Mouse (Mus musculus) left cerebral cortex, adult 2 months (tissue): ENCODE measurements at regions not wholly inside any gene's neighbourhood (a gene's known extent, or its start where the extent isn't known, plus 50 kb on each side); places are given as distances from the start of the nearest gene placed in this dataset.

ENCODE experiments used
- DNase-seq, 2 experiments: peaks; one replicate each; pipeline ENCODE4 v3.0.0; 2021 to 2022; ENCODE audit warnings: low spot score in 2 of 2, mixed read lengths in 1 of 2; ENCODE audit errors: extremely low spot score in 1 of 2
- H3K27ac ChIP-seq: fragments of 200-600 bp; 2 replicates; pipeline ENCODE4 v1.8.1; 2022
- H3K4me3 ChIP-seq: fragments of 200-600 bp; 2 replicates; pipeline ENCODE4 v1.8.1; 2022
- CTCF ChIP-seq: fragments of 200-600 bp; IDR thresholded peaks from 2 replicates; pipeline ENCODE4 v1.8.1; 2022; ENCODE audit warnings: antibody characterized with exemption, mild to moderate bottlenecking, moderate library complexity
- intact Hi-C: fragments of 180-260 bp; cut with DNase I; formaldehyde crosslinking; loops from one replicate; pipeline ENCODE4 v1.15.1; 2025

DNA sequence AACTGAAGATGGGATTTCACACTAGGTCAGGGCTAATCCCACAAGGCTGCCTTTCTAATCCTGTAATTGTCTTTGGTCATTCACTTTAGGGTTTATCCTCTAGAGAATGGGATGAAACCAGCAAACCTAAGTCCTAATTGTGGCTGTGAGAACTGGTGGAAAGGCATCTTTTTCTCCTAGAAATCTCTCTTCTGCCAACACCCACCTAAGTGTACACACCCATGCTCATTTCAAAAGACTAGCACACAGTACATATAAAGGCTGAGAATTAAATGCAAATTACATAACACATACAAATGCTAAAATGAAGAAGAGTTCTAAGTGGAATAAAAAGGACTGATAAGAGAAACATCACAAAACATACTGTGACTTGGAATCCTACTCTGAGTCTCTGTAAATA, 579.5 kb downstream of the Eepd1 start:
- TF ChIP-seq CTCF: no peak
- Histone ChIP-seq H3K4me3 (no peak overlapping the region), H3K27ac (peak overlapping the region; percentile 47; the same call in 1 of the 2 replicates)
- DNase-seq: no peak
- intact Hi-C loops: loop anchor here (5.0 to 10.0 kb wide), 2 partner anchors 164 to 574 kb away; no protein-coding TSS in a partner anchor

DNA sequence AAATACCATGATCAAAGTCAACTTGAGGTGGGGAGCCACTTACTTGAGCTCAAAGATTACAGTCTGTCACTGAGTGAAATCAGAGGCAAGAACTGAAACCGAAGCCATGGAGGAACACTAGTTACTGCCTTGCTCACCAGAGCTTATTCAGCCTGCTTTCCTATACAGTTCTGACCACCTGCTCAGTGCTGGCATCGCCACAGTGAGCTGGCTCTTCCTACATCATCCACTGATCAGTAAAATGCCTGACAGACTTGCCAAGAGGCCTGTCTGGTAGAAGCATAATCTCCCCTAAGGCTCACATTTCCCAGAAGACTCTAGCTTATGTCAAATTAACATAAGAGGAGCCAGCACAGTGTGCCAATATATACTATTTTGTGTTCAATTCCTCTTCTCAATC, 595.7 kb downstream of the Eepd1 start:
- Histone ChIP-seq H3K4me3 (no peak overlapping the region), H3K27ac (no peak overlapping the region)
- DNase-seq: no peak
- TF ChIP-seq CTCF: no peak
- intact Hi-C loops: no loop called here

GRCm38 (mm10) chr9:26086524-26086923, 605.2 kb downstream of the Eepd1 start:
- Histone ChIP-seq H3K4me3 (no peak overlapping the region), H3K27ac (no peak overlapping the region)
- DNase-seq: no peak
- no peak for TF ChIP-seq CTCF
- intact Hi-C loops: no loop called here

DNA sequence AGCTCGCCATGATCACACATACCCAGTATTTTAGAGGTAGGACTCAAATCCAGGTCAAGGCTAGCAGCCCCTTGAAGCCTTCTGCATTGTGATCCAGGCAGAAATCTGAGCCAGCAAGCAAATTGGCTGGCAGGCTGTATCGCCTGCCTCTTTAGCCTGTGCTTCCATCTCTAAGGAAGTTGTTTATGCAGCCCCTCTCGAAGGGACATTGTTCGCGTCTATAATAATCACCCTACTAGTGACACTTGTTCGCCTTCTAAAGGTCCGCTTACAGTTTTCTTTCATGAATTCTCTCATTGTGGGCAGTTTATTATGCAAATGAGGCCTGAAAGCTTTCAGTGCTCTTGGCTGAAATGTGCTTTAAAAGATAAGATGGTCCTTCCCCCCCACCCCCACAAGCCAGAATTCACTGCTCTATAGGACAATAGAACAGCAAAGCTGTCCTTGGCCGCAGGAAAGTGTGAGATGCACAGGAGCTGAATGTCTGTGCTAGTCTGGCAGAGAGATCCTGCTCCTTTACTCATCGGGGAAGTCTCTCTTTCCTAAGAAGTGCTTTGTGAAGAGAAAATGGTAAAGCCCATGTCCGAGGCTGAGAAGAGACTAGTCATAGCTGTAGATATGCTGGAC, 610.8 kb downstream of the Eepd1 start:
- intact Hi-C loops: no loop called here
- no peak for DNase-seq
- no peak overlapping the region for H3K4me3 ChIP-seq
- H3K27ac ChIP-seq: no peak overlapping the region
- TF ChIP-seq CTCF: no peak

- intact Hi-C loops: no loop called here
- no peak for DNase-seq
- Histone ChIP-seq H3K27ac (no peak overlapping the region), H3K4me3 (no peak overlapping the region)
- TF ChIP-seq CTCF: no peak
Measured at GRCm38 (mm10) chr9:26104136-26104535, 622.8 kb downstream of the Eepd1 start.

DNA sequence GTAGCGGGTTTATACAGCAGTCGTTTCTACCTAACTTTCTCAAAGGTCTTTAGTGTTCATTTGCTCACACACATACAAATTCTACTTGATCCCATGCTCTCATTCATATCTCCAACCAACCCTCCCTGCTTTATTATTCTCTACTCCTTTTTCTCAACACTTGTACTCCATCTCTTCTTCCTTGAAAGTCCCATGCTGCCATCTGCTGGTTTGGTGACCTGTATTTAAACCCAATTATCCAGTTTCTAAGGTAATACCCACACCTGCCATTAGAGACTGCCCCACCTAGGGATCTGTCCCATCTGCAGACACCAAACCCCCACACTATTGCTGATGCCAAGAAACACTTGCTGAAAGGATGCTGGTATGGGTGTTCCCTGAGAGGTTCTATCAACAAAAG, 611.5 kb upstream of the B3gat1 start:
- intact Hi-C loops: loop anchor here (2.0 to 10.0 kb wide), 4 partner anchors 225 to 655 kb away; no protein-coding TSS in a partner anchor
- Histone ChIP-seq H3K4me3 (no peak overlapping the region), H3K27ac (no peak overlapping the region)
- TF ChIP-seq CTCF: peak; percentile 47
- DNase-seq: peak; percentile 14 to 25

DNA sequence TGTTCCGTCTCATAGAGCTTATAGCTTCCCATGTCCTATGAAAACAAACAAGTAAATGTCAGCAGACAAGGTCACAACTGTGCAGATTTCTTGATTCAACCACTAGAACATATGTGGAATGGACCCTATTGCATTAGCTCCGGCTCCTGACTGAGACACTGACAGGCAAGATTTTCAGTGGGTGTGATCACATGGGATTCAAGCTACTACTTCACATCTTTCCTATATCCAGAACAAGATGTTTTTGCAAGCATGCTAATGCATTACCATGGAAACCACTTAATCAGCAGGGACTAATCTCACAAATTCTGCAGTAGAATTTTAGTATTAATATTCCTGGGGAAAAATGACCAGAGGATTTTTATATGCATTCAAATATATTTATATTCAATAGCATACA, 598.9 kb upstream of the B3gat1 start:
- intact Hi-C loops: no loop called here
- no peak for DNase-seq
- H3K27ac ChIP-seq: no peak overlapping the region
- no peak for TF ChIP-seq CTCF
- no peak overlapping the region for H3K4me3 ChIP-seq
